Mouse (Mus musculus) lung, embryonic 14.5 days (tissue): Measurements from ENCODE around the gene Grk5. TPM values are rescaled to one million over a fixed set of nuclear protein-coding genes. Genes with fewer than 3 reads are reported as not detected.

Experiments
- ATAC-seq: fragments of 200-750 bp; cut with Nextera tagmentation; 2 replicates; pipeline ENCODE4 v1.8.0; 2017; ENCODE audit warnings: mild to moderate bottlenecking, moderate TSS enrichment, moderate library complexity; ENCODE audit not compliant: insufficient read depth
- DNase-seq: peaks from one replicate; pipeline ENCODE4 v3.0.0-alpha.2; 2015
- H3K27ac ChIP-seq: fragments of 300-500 bp; sonication (generic); 2 replicates; pipeline ENCODE4 v1.5.1; 2014; ENCODE audit warnings: low read depth, mild to moderate bottlenecking, moderate library complexity
- H3K27me3 ChIP-seq: fragments of 300-500 bp; sonication (generic); 2 replicates; pipeline ENCODE4 v1.6.1; 2014; ENCODE audit warnings: low read length, control low read depth; ENCODE audit not compliant: insufficient read depth
- H3K36me3 ChIP-seq: fragments of 300-500 bp; sonication (generic); 2 replicates; pipeline ENCODE4 v1.6.1; 2014; ENCODE audit warnings: control low read depth; ENCODE audit not compliant: insufficient read depth
- H3K4me1 ChIP-seq: fragments of 300-500 bp; sonication (generic); 2 replicates; pipeline ENCODE4 v1.6.1; 2014; ENCODE audit warnings: antibody characterized with exemption, control low read depth; ENCODE audit not compliant: insufficient read depth
- H3K4me2 ChIP-seq: fragments of 300-500 bp; sonication (generic); 2 replicates; pipeline ENCODE4 v1.6.1; 2014; ENCODE audit warnings: mild to moderate bottlenecking
- H3K4me3 ChIP-seq: fragments of 300-500 bp; sonication (generic); 2 replicates; pipeline ENCODE4 v1.5.1; 2014; ENCODE audit warnings: low read depth, low read length
- H3K9ac ChIP-seq: fragments of 300-500 bp; sonication (generic); 2 replicates; pipeline ENCODE4 v1.6.1; 2014
- H3K9me3 ChIP-seq: fragments of 300-500 bp; sonication (generic); 2 replicates; pipeline ENCODE4 v1.6.1; 2016; ENCODE audit warnings: low read depth, low read length, control low read depth
- CTCF ChIP-seq: IDR thresholded peaks from 2 replicates; pipeline ENCODE4 v1.5.1; 2016; ENCODE audit warnings: antibody characterized with exemption, low read depth
- WGBS: fragments of 180-500 bp; shearing (Covaris S2); extraction: QIAGEN DNeasy Blood & Tissue Kit; methylation state at CpG from one replicate; pipeline ENCODE4 v1.1.7; 2014; 5-methylcytosine and 5-hydroxymethylcytosine counted together
- polyA plus RNA-seq: library from polyadenylated mRNA; unstranded; fragments of >200 nt; fragmentation: Nextera tagmentation; extraction: Ambion mirVana; gene quantifications from 2 replicates; pipeline ENCODE4 v1.2.1, GENCODE M21; 2014

The Grk5 gene
- polyA plus RNA-seq, 1 experiment from 2014 or later, result 4.5 TPM

DNA sequence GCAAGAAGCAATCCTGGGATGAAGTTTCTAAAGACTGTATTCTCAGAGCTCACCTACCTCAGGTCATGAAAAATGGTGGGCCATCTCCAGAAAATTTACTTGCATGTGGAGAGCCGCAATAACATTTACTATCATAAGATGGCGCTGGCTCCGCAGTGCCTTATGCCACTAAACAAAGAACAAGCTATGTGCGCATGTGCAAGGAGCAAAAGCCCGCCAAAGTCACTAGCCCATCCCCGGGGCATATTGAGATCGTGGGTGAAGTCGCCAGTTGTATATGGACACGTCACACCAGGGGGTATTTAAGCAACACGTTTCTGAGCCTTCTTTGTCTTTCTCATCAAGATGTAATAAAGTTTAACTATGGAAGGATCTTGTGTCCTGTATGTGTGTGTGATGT lies 241.5 kb downstream of the Grk5 start:
- ATAC-seq (no peak), DNase-seq (no peak)
- Histone ChIP-seq H3K9me3 (no peaks in the 10 kb centered on the region), H3K9ac (no peak overlapping the region), H3K4me2 (no peak overlapping the region), H3K4me1 (no peaks in the 10 kb centered on the region), H3K27ac (no peak overlapping the region), H3K27me3 (no peaks in the 10 kb centered on the region), H3K4me3 (no peak overlapping the region), H3K36me3 (no peaks in the 10 kb centered on the region)
- no peak for TF ChIP-seq CTCF
- WGBS, result 89% methylated on average over 10 of the region's 10 CpGs

DNA sequence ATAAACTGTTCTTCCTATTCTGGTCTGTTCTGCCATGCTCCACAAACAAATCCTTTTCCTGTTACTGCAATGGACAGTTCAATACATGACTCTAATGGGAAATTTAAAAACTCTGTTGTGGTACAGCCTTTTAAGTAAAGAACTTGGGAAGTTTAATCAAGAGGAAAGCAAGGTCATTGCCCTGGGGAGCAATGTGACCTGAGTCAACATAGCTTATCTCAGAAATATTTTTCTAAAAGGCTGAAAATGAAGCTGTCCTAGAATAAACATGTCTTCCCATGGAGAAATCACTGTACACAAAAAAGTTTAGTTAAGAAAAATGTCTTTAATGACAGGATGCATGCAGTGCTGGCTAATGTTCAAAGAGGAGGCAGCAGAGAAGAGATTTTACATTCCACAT lies 249.1 kb downstream of the Grk5 start:
- no peak for TF ChIP-seq CTCF
- ATAC-seq, result no peak
- no peaks in the 10 kb centered on the region for H3K9me3 ChIP-seq
- no peak overlapping the region for H3K27ac ChIP-seq
- H3K4me3 ChIP-seq, result no peak overlapping the region
- no peaks in the 10 kb centered on the region for H3K36me3 ChIP-seq
- H3K9ac ChIP-seq, result no peak overlapping the region
- no peak for DNase-seq
- 0 out of 2 replicates have a peak, but pooled peaks cover 4% of the 10 kb centered on the region for H3K4me1 ChIP-seq
- H3K4me2 ChIP-seq, result no peak overlapping the region
- H3K27me3 ChIP-seq, result no peaks in the 10 kb centered on the region

DNA sequence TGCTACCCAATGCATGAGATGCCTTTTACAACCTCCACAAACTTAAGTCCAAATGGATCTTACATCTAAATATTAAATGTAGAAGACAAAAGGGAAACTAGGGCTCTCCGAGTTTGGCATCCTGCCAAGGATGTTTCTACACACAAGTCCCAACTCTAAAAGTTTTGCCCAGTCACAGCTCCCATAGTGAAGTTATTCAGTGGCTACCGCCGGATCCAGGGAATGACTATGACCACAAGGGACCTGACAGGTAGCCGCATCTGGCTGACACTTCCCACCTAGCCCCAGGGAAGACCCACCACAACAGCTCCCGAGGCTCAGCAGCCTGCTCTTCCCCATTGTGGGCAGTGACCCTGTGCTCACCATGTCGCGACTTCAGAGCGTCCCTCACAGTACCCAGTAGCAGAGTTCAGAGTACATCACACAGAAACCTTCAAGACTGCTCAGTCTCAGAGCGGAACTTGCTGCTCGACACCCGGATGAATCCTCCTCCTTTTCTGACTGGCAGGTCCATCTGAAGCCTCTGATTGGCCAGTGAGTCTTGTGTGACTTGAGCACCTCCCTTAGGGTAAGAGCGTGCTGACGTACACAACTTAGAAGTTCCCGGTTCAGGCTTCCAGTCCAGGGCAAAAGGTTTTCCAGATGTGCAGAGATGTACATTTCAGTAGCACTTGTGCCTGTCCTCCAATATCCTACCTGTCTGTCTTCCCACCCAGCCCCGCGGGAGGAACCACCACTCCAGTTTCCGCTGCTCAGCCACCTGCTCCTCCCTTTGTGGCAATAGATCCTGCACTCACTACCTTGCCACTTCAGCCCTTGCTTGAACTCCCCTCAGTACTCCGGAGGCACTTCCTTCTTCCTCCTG lies 251.0 kb downstream of the Grk5 start, which contains the start of gene Zfp950:
Zfp950 (minus strand) TSS at position 499 of the 865 bp plus-strand sequence.
- ATAC-seq, result peak; percentile 100
- peak within 1 kb of the TSS; percentile 39; the same call in 1 of the 2 replicates for H3K27ac ChIP-seq

DNA sequence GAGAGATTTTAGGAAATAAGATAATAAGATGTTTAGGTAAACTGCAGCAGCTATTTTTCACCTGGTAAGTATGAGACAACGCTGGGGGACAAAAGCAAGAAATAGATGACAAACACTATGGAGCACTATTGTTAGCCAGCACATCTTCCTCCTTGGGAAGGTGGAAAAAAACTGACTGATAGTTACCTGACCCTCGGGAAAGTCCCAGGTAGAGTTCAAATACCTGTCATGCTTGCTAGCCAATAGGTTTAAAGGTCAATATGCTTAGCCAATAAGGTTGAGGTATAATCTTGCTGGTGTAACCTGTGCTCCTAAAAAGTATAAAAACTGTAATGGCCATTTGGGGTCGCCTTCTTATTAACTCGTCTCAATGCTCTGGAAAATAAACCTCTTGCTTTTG lies 251.8 kb downstream of the Grk5 start:
- no peak for ATAC-seq
- peak overlapping the region; percentile 77 for H3K9ac ChIP-seq
- peak overlapping the region; percentile 74 for H3K4me3 ChIP-seq
- no peak for DNase-seq
- H3K27ac ChIP-seq, result no peak overlapping the region
- H3K36me3 ChIP-seq, result no peaks in the 10 kb centered on the region
- whole genome bisulfite sequencing, result 17% methylated on average over 4 of the region's 4 CpGs
- H3K27me3 ChIP-seq, result no peaks in the 10 kb centered on the region
- no peaks in the 10 kb centered on the region for H3K9me3 ChIP-seq
- no peak for TF ChIP-seq CTCF
- 0 out of 2 replicates have a peak, but pooled peaks cover 4% of the 10 kb centered on the region for H3K4me1 ChIP-seq
- H3K4me2 ChIP-seq, result peak overlapping the region; percentile 68

More for the DNA sequence above, 251.0 kb downstream of the Grk5 start, which contains the start of gene Zfp950:
- WGBS, result under 1% methylated on average over 18 of the region's 18 CpGs
- Histone ChIP-seq H3K4me2 (peak within 1 kb of the TSS; percentile 68), H3K36me3 (no peaks in the 10 kb centered on the region), H3K27me3 (no peaks in the 10 kb centered on the region), H3K4me3 (peak within 1 kb of the TSS; percentile 74), H3K9me3 (no peaks in the 10 kb centered on the region), H3K4me1 (0 out of 2 replicates have a peak, but pooled peaks cover 4% of the 10 kb centered on the region), H3K9ac (peak within 1 kb of the TSS; percentile 77)
- TF ChIP-seq CTCF, result no peak
- peak; percentile 92 for DNase-seq

Other genes starting within 250 kb of the Grk5 start
- gene Nanos1, start 133.8 kb upstream of the Grk5 start, polyA plus RNA-seq, result 1.6 and 1.7 TPM in 2 replicates
- gene Eif3a, start 99.1 kb upstream of the Grk5 start, polyA plus RNA-seq, result 178 and 185 TPM in 2 replicates
- 31.0 and 31.3 TPM in 2 replicates for gene Fam45a, start 78.2 kb upstream of the Grk5 start, polyA plus RNA-seq
- 6.4 and 6.5 TPM in 2 replicates for gene Sfxn4, start 28.3 kb upstream of the Grk5 start, polyA plus RNA-seq
- 115 and 125 TPM in 2 replicates for gene Prdx3, start 15.2 kb upstream of the Grk5 start, polyA plus RNA-seq